Mouse (Mus musculus) embryonic fibroblast, embryonic 13.5 days (primary cell): ENCODE measurements around the gene Rbms3.

ENCODE experiments used
- CTCF ChIP-seq: IDR thresholded peaks from 2 replicates; pipeline ENCODE4 v1.5.1; 2011; ENCODE audit warnings: mild to moderate bottlenecking, control low read depth, low read length, moderate library complexity, borderline replicate concordance; ENCODE audit not compliant: insufficient read depth
- POLR2A ChIP-seq: IDR thresholded peaks from 2 replicates; pipeline ENCODE4 v1.6.1; 2011; ENCODE audit warnings: low read depth, mild to moderate bottlenecking, control low read depth, low read length, moderate library complexity

DNA sequence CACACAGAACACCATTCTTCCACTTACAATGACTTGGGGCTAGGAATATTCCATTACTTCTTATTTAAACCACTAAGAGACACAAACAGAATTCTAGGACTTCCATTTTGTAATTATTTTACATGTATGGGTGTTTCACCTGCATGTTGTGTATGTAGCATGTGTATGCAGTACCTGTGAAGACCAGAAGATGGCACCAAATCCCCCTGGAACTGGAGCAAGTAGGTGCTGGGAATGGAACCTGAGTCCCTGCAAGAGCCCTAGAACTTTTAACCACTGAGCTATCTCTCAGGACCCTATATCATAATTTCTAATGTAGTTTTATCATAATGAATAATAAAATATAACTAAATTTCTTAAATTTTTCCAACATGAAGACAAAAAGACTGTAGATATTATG lies 319.9 kb downstream of the Rbms3 start:
- TF ChIP-seq POLR2A (no peak), CTCF (no peak)
